Mouse (Mus musculus) gastrocnemius, postnatal 4 days (tissue): ENCODE data around the gene Bglap2. TPM values are rescaled to one million over a fixed set of nuclear protein-coding genes. Genes with fewer than 3 reads are reported as not detected.

Experiments used
- DNase-seq, 2 experiments: peaks; one replicate each; pipeline ENCODE4 v3.0.0; 2021 to 2022; ENCODE audit warnings: low spot score in 2 of 2, mixed read lengths in 2 of 2
- total RNA-seq, 2 experiments: library from RNA; stranded (reverse); gene quantifications; 2 replicates each; pipeline ENCODE4 v1.2.3; 2021

The Bglap2 gene
- total RNA-seq, 2 experiments from 2014 or later: not detected

DNA sequence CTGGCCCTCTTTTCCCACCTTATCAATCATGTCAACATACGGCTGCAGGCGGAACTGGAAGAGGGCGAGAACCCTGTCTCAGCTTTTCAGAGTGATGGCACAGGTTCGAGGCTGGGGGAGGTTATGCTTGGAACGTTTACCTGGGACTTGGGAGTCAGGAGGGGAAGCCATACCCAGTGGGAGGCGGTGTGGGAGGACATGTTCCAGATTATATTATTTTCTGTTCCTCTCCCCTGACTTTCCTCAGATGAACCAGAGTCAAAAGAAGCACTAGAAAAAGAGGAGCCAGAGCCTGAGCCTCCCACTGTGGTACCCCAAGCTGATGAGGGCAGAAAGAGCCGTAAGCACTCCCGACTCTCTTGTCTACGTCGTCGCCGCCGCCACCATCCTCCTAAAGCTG, 27.8 kb downstream of the Bglap2 start:
- no peak for DNase-seq

DNA sequence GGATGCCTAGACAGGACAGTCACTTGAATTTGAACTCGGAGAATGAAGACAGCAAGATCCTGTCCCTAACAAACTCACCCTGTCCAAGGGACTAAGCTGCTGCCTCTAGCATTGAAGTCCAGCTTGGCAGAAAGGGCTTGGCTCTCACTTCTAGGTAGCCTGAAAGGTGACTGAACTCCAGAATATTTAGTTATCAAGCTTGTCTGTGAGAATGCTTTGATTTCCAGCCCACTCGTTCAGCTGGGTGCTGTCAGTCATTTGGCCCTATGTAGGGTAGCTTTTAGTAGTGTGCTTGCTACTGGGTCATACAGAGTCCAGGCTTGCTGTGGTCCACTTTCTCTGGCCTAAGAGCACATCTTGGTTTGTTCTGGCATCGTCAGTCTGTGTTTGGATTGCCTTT, 39.5 kb downstream of the Bglap2 start:
- no peak for DNase-seq

- no peak for DNase-seq
These were observed 40.2 kb downstream of the Bglap2 start for GRCm38 (mm10) chr3:88338316-88338715.

GRCm38 (mm10) chr3:88337367-88338020, 41.0 kb downstream of the Bglap2 start:
- DNase-seq: no peak

GRCm38 (mm10) chr3:88336058-88337013, 42.2 kb downstream of the Bglap2 start, which contains the start of the genes Tmem79 and Smg5:
TSS of gene Tmem79 (minus strand) at chr3:88336148.
TSS of gene Smg5 (plus strand) at chr3:88336260.
- peak; percentile 92 to 98 for DNase-seq

DNA sequence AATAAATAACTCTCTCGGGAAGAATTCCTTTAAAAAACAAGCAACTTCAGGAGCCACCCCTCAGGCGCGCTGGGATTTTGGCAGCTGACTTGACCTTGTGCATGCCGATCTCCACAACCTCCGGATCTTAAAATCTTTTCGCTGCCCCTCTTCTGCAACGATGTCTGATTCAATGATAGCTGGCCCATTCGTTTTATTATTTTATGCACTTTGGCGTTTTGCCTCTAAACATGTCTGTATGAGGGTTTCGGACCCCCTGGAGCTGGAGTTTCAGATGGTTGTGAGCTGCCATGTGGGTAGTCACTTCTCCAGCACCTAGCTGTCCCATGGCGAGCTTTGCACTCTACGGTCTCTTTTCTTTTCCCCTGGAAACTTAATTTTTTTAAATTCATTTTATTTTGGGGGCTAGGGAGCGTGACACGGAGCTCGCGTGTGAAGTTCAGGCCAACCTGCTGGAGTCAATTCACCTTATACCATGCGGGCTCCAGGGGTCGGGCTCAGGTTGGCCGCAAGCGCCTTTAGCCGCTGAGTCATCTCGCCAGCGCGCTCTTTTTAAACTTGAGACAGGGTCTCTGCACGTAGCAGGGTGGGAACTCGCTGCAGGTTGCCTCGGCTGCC, 43.0 kb downstream of the Bglap2 start:
- DNase-seq: no peak

GRCm38 (mm10) chr3:88334902-88335435, 43.5 kb downstream of the Bglap2 start:
- DNase-seq: no peak

DNA sequence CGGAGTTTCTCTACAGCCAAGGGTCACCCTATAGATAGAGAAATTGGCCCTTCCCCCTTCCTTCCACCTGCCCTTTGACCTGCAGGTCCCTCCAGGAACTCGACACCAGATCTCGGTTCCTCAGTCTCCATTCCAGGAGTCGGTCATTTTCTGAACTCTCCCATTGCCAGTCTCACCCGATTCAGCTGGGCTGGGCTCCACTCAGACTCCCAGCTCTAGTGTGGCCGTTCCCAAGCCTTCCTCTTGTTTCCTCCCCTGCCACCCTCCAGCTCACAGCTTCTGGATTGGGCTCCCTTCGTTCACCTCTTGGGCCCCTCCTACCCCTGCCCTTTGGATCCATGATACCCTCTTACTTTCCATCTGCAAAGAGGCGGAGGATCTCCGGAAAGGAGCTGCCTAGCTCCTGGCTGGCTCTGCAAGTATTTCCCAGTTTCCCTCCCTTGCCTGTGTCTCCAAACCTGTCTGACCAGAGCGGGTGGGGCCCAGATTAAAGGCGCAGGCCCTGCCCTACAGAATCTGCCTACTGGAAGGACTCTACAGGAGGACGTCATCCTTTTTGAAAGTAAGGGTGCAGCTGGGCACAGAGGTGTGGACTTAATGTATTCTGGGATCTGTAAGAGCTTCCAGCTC, 44.4 kb downstream of the Bglap2 start:
- DNase-seq: no peak

DNA sequence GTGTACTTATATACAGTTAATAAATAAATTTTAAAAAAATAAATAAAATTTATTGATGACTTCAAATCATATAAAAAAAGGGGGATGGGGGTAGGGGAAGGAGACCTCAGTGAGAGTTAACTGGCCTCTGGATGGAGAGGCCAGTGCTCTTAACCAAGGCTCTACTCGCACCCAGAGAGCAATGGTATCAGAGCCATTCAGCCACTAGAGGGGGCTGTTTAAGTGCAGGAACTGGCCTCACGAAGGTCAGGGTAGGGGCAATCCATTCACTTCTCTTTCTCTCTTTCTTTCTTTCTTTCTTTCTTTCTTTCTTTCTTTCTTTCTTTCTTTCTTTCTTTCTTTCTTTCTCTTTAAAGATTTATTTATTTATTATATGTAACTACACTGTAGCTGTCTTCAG, 47.2 kb downstream of the Bglap2 start:
- DNase-seq: no peak

GRCm38 (mm10) chr3:88328956-88329355, 49.5 kb downstream of the Bglap2 start:
- DNase-seq: no peak

Other genes starting within 250 kb of the Bglap2 start
- gene Mef2d, start 236.3 kb downstream of the Bglap2 start, total RNA-seq: 100 to 1,000 TPM; 160 to 174 TPM
- under 1 TPM in 1 of 2 experiments, not detected in 1; 0.16 TPM for gene Rhbg, start 124.0 kb downstream of the Bglap2 start, total RNA-seq
- under 1 TPM; 0.26 to 0.59 TPM for gene Gm38392, start 91.5 kb downstream of the Bglap2 start, total RNA-seq
- gene Tsacc, start 81.7 kb downstream of the Bglap2 start, total RNA-seq: 10 to 100 TPM; 10.9 to 12.5 TPM
- 100 to 1,000 TPM; 231 to 248 TPM for gene Cct3, start 81.6 kb downstream of the Bglap2 start, total RNA-seq
- 10 to 100 TPM; 64.8 to 76.3 TPM for gene Glmp, start 53.7 kb downstream of the Bglap2 start, total RNA-seq
- 1 to 10 TPM; 2.2 to 2.3 TPM for gene Tmem79, start 42.6 kb downstream of the Bglap2 start, total RNA-seq
- 10 to 100 TPM; 46.1 to 46.4 TPM for gene Smg5, start 42.4 kb downstream of the Bglap2 start, total RNA-seq
- 1 to 10 TPM; 1.6 to 1.8 TPM for gene Paqr6, start 14.1 kb downstream of the Bglap2 start, total RNA-seq
- under 1 TPM in 1 of 2 experiments, not detected in 1; 0.27 TPM for gene Bglap3, start 6.0 kb downstream of the Bglap2 start, total RNA-seq
- gene Bglap, start 5.8 kb upstream of the Bglap2 start, total RNA-seq: 1 to 10 TPM in 1 of 2 experiments, not detected in 1; 1.4 TPM
- gene Pmf1, start 31.6 kb upstream of the Bglap2 start, total RNA-seq: 10 to 100 TPM; 52.2 to 59.1 TPM
- gene Slc25a44, start 46.4 kb upstream of the Bglap2 start, total RNA-seq: 10 to 100 TPM; 12.1 to 13.3 TPM
- gene Sema4a, start 82.5 kb upstream of the Bglap2 start, total RNA-seq: 1 to 10 TPM; 3.0 to 4.4 TPM
- gene Lmna, start 131.3 kb upstream of the Bglap2 start, total RNA-seq: 100 to 1,000 TPM; 355 to 365 TPM
- 10 to 100 TPM; 12.9 to 13.1 TPM for gene Mex3a, start 153.7 kb upstream of the Bglap2 start, total RNA-seq
- gene Rab25, start 169.6 kb upstream of the Bglap2 start, total RNA-seq: under 1 TPM; 0.57 to 0.91 TPM
- gene Lamtor2, start 174.4 kb upstream of the Bglap2 start, total RNA-seq: 10 to 100 TPM; 78.5 to 81.4 TPM
- 10 to 100 TPM; 54.9 to 58.0 TPM for gene Ubqln4, start 175.1 kb upstream of the Bglap2 start, total RNA-seq
- gene Ssr2, start 197.2 kb upstream of the Bglap2 start, total RNA-seq: 100 to 1,000 TPM; 150 to 159 TPM
- gene Arhgef2, start 227.3 kb upstream of the Bglap2 start, total RNA-seq: 100 to 1,000 TPM; 161 to 166 TPM